In the genomic region with DNA sequence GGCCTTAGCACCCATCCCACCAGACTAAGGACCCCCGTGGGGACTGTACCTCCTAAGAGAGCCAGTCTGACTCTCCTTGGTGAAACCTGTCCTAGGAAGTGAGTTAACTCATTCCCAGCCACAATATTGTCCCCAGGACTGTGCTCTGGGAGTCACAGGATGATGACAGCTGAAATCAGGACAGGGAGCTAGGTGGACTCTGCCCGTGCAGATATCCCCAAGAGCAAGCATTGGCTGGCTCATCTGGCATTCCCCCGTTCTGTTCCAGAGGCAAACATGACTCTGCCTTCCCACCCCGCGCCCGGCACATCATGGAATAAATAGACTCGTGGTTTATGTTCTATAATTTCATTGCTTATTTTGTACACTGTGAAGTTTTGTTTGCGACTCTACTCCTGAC, we compare ENCODE assay signal across 12 mouse cellular contexts.
"Had no signal": no experiment of that assay in that cellular context is flagged by ENCODE, and none has a peak within 500 bp of the region (broad histone marks: within the 10 kb centered on the region; RNA-seq: fewer than 3 reads in every experiment).

No protein-coding gene starts in this region.

- H3K4me3 ChIP-seq: kidney, embryonic 15.5 days; limb, embryonic 12.5 days; myocyte; neural tube, embryonic 15.5 days had no signal

- H3K4me2 ChIP-seq: kidney, embryonic 15.5 days; limb, embryonic 12.5 days; neural tube, embryonic 15.5 days had no signal

- H3K9ac ChIP-seq: kidney, embryonic 15.5 days; limb, embryonic 12.5 days; neural tube, embryonic 15.5 days had no signal

- H3K36me3 ChIP-seq: kidney, embryonic 15.5 days; limb, embryonic 12.5 days; neural tube, embryonic 15.5 days had no signal

- H3K27me3 ChIP-seq: neural tube, embryonic 15.5 days had no signal

- DNase-seq: kidney, adult 2 months; kidney, postnatal 14 days; lung, adult 18-20 months; lung, postnatal 36 days; midbrain, embryonic 14.5 days; thymus, postnatal 4 days had no signal

- H3K27ac ChIP-seq: kidney, embryonic 15.5 days; limb, embryonic 12.5 days; neural tube, embryonic 15.5 days; stomach, postnatal 0 days had no signal

- H3K9me3 ChIP-seq: kidney, embryonic 15.5 days; limb, embryonic 12.5 days; neural tube, embryonic 15.5 days had no signal

- ATAC-seq: inflammation-experienced regulatory T-cells, adult 6 months had no signal
